Mouse (Mus musculus) CH12.LX (cell line): Measurements from ENCODE around the gene Brap. TPM values are rescaled to one million over a fixed set of nuclear protein-coding genes. Genes with fewer than 3 reads are reported as not detected.

Experiments used
- DNase-seq: peaks from one replicate; pipeline ENCODE4 v3.0.0-alpha.2; 2013; ENCODE audit errors: extremely low read depth
- H3K27ac ChIP-seq: 2 replicates; pipeline ENCODE4 v1.5.1; 2012; ENCODE audit warnings: low read depth, mild to moderate bottlenecking, control low read depth, moderate library complexity; ENCODE audit not compliant: insufficient read depth
- H3K27me3 ChIP-seq: replicated peaks from 2 replicates; pipeline ENCODE3; 2012; ENCODE audit warnings: inconsistent platforms
- H3K36me3 ChIP-seq, 2 experiments: replicated peaks in 1 of 2; 2 replicates each; pipeline versions ENCODE3 to v1.6.1; 2012; ENCODE audit warnings: inconsistent platforms in 1 of 2, low read length in 1 of 2, mild to moderate bottlenecking in 1 of 2, mixed read lengths in 1 of 2, moderate library complexity in 1 of 2; ENCODE audit not compliant: control insufficient read depth in 1 of 2, insufficient read depth in 1 of 2
- H3K4me1 ChIP-seq, 2 experiments: 2 replicates each; pipeline ENCODE4 v1.6.1; 2012; ENCODE audit warnings: inconsistent platforms in 1 of 2, moderate library complexity in 1 of 2; ENCODE audit not compliant: insufficient read depth in 2 of 2, control insufficient read depth in 1 of 2
- H3K4me2 ChIP-seq: 2 replicates; pipeline ENCODE4 v1.6.1; 2012; ENCODE audit warnings: low read depth, mild to moderate bottlenecking, control low read depth; ENCODE audit not compliant: poor library complexity, insufficient read depth, severe bottlenecking
- H3K4me3 ChIP-seq, 3 experiments: fragments of 150-350 bp in 1 of 3; sonication (generic) in 1 of 3; replicated peaks in 1 of 3; 2 replicates each; pipeline versions ENCODE3 to v1.5.1; 2011 to 2012; ENCODE audit warnings: low read depth in 2 of 3, low read length in 2 of 3, mild to moderate bottlenecking in 2 of 3, moderate library complexity in 2 of 3, control low read depth in 1 of 3, improper control_type of control experiment in 1 of 3, inconsistent platforms in 1 of 3, mixed read lengths in 1 of 3; ENCODE audit not compliant: poor library complexity in 1 of 3
- H3K79me2 ChIP-seq: replicated peaks from 2 replicates; pipeline ENCODE4 v1.6.1; 2012; ENCODE audit warnings: mild to moderate bottlenecking, moderate library complexity; ENCODE audit not compliant: control insufficient read depth, poor library complexity, insufficient read depth, severe bottlenecking; ENCODE audit errors: extremely low read depth
- H3K9ac ChIP-seq: 2 replicates; pipeline ENCODE4 v1.6.1; 2012; ENCODE audit warnings: low read depth, mild to moderate bottlenecking, control low read depth, moderate library complexity; ENCODE audit not compliant: insufficient read depth
- H3K9me3 ChIP-seq: replicated peaks from 2 replicates; pipeline ENCODE3; 2012; ENCODE audit warnings: low read length, inconsistent platforms, mixed read lengths
- BHLHE40 ChIP-seq: IDR thresholded peaks from 2 replicates; pipeline ENCODE4 v1.6.1; 2011; ENCODE audit warnings: mild to moderate bottlenecking, low read depth, low read length, improper control_type of control experiment
- CHD2 ChIP-seq: IDR thresholded peaks from 2 replicates; pipeline ENCODE4 v1.6.1; 2011; ENCODE audit warnings: low read length, improper control_type of control experiment
- ETS1 ChIP-seq: conservative IDR thresholded peaks from 2 replicates; pipeline ENCODE4 v1.6.1; 2012; ENCODE audit warnings: low read depth, mild to moderate bottlenecking, inconsistent platforms, low read length, improper control_type of control experiment, moderate library complexity
- HCFC1 ChIP-seq: IDR thresholded peaks from 2 replicates; pipeline ENCODE4 v1.6.1; 2012; ENCODE audit warnings: low read depth, mild to moderate bottlenecking, inconsistent platforms, low read length, improper control_type of control experiment
- IRF4 ChIP-seq: IDR thresholded peaks from 2 replicates; pipeline ENCODE4 v1.6.1; 2014; ENCODE audit warnings: low read depth, mild to moderate bottlenecking, inconsistent platforms, low read length, improper control_type of control experiment
- JUN ChIP-seq: IDR thresholded peaks from 2 replicates; pipeline ENCODE4 v1.6.1; 2011; ENCODE audit warnings: low read depth, mild to moderate bottlenecking, low read length, improper control_type of control experiment, moderate library complexity; ENCODE audit not compliant: insufficient read depth
- MAZ ChIP-seq: IDR thresholded peaks from 2 replicates; pipeline ENCODE4 v1.6.1; 2012; ENCODE audit warnings: low read depth, mild to moderate bottlenecking, inconsistent platforms, low read length, improper control_type of control experiment, moderate library complexity
- MXI1 ChIP-seq: IDR thresholded peaks from 2 replicates; pipeline ENCODE4 v1.6.1; 2011; ENCODE audit warnings: mild to moderate bottlenecking, low read depth, low read length, improper control_type of control experiment
- NELFE ChIP-seq: IDR thresholded peaks from 2 replicates; pipeline ENCODE4 v1.6.1; 2011; ENCODE audit warnings: low read depth, low read length, improper control_type of control experiment
- PAX5 ChIP-seq: IDR thresholded peaks from 2 replicates; pipeline ENCODE4 v1.6.1; 2012; ENCODE audit warnings: low read length, inconsistent platforms, mixed read lengths
- POLR2A ChIP-seq: IDR thresholded peaks from 2 replicates; pipeline ENCODE4 v1.6.1; 2011; ENCODE audit warnings: low read depth, mild to moderate bottlenecking, improper control_type of control experiment, low read length
- POLR2AphosphoS2 ChIP-seq: IDR thresholded peaks from 2 replicates; pipeline ENCODE4 v1.6.1; 2011; ENCODE audit warnings: low read depth, low read length, improper control_type of control experiment
- RCOR1 ChIP-seq: conservative IDR thresholded peaks from 2 replicates; pipeline ENCODE4 v1.6.1; 2012; ENCODE audit warnings: low read depth, mild to moderate bottlenecking, inconsistent platforms, low read length, improper control_type of control experiment
- ZMIZ1 ChIP-seq: IDR thresholded peaks from 2 replicates; pipeline ENCODE4 v1.6.1; 2012; ENCODE audit warnings: low read depth, mild to moderate bottlenecking, inconsistent platforms, low read length, improper control_type of control experiment
- ZNF384 ChIP-seq: IDR thresholded peaks from 2 replicates; pipeline ENCODE4 v1.6.1; 2012; ENCODE audit warnings: low read depth, low read length, improper control_type of control experiment, inconsistent platforms
- dilution Hi-C: fragments of 300-500 bp; cut with MboI; formaldehyde crosslinking; loops from 2 replicates; pipeline ENCODE4 v1.14.3; 2020; ENCODE audit warnings: low sequenced_read_pairs; ENCODE audit not compliant: extremely low pct_unique_long_range_greater_than_20kb, extremely low pct_ligation_motif_present
- in situ Hi-C: fragments of 300-500 bp; cut with MboI; formaldehyde crosslinking; loops from 3 replicates; pipeline ENCODE4 v1.14.3; 2019; ENCODE audit warnings: low sequenced_read_pairs, low pct_ligation_motif_present, low pct_unique_long_range_greater_than_20kb, mixed read lengths
- polyA plus RNA-seq: library from polyadenylated mRNA; unstranded; fragments of >175 nt; gene quantifications from 2 replicates; pipeline ENCODE4 v1.2.1, GENCODE M21; 2012; ENCODE audit warnings: low read depth; ENCODE audit not compliant: insufficient read length
- total RNA-seq, 2 experiments: library from RNA; depleted of rRNA; stranded (reverse); fragments of 300-350 nt in 1 of 2; fragments of >200 nt in 1 of 2; gene quantifications; 2 replicates each; pipeline ENCODE4 v1.2.3; 2012 to 2014

Gene Brap
- total and polyA plus RNA-seq, 3 experiments: 23.7 to 33.3 (median 29.8) TPM

- DNase-seq: no peak
- dilution Hi-C loops (no loop called here), in situ Hi-C loops (no loop called here)
- no peaks in the 10 kb centered on the region for H3K27me3 ChIP-seq
- H3K4me3 ChIP-seq: no peak overlapping the region
- H3K27ac ChIP-seq: no peak overlapping the region
- peaks cover 4 to 26% of the 10 kb centered on the region in 2 experiments for H3K36me3 ChIP-seq
- no peaks in the 10 kb centered on the region for H3K9me3 ChIP-seq
- H3K4me1 ChIP-seq: no peaks in the 10 kb centered on the region
- no peak overlapping the region for H3K9ac ChIP-seq
- TF ChIP-seq JUN (no peak), ZMIZ1 (no peak), ZNF384 (no peak), CHD2 (no peak), MAZ (no peak), POLR2AphosphoS2 (no peak), IRF4 (no peak), ETS1 (no peak), PAX5 (no peak), RCOR1 (no peak), MXI1 (no peak), POLR2A (no peak), NELFE (no peak), HCFC1 (no peak), BHLHE40 (no peak)
- peaks cover 8% of the 10 kb centered on the region; the same call in 1 of the 2 replicates for H3K79me2 ChIP-seq
- no peak overlapping the region for H3K4me2 ChIP-seq
Measured at GRCm38 (mm10) chr5:121736641-121737040, 76.3 kb downstream of the Brap start.

Other genes with a start within 250 kb of the Brap start
- gene Tmem116, start 208.7 kb upstream of the Brap start, total RNA-seq (2012; rRNA removed): 2.3 and 2.5 TPM in 2 replicates
- 0.97 and 1.3 TPM in 2 replicates for gene Tmem116, start 208.7 kb upstream of the Brap start, total RNA-seq (2014; rRNA removed)
- gene Tmem116, start 208.7 kb upstream of the Brap start, polyA plus RNA-seq: 2.5 and 3.2 TPM in 2 replicates
- 252 and 297 TPM in 2 replicates for gene Erp29, start 208.1 kb upstream of the Brap start, total RNA-seq (2012; rRNA removed)
- gene Erp29, start 208.1 kb upstream of the Brap start, total RNA-seq (2014; rRNA removed): 204 and 243 TPM in 2 replicates
- gene Erp29, start 208.1 kb upstream of the Brap start, polyA plus RNA-seq: 258 and 286 TPM in 2 replicates
- 0.04 TPM in 1 of 2 replicates, not detected in the other for gene Adam1b, start 157.1 kb upstream of the Brap start, total RNA-seq (2012; rRNA removed)
- gene Adam1b, start 157.1 kb upstream of the Brap start, total RNA-seq (2014; rRNA removed): not detected in 2 replicates
- gene Adam1b, start 157.1 kb upstream of the Brap start, polyA plus RNA-seq: 0.08 TPM in 1 of 2 replicates, not detected in the other
- 1.6 and 1.8 TPM in 2 replicates for gene Adam1a, start 115.1 kb upstream of the Brap start, total RNA-seq (2012; rRNA removed)
- gene Adam1a, start 115.1 kb upstream of the Brap start, total RNA-seq (2014; rRNA removed): 1.2 and 2.2 TPM in 2 replicates
- gene Adam1a, start 115.1 kb upstream of the Brap start, polyA plus RNA-seq: 1.3 TPM in 2 replicates
- 0.13 TPM in 1 of 2 replicates, not detected in the other for gene Gm42878, start 115.1 kb upstream of the Brap start, total RNA-seq (2012; rRNA removed)
- gene Gm42878, start 115.1 kb upstream of the Brap start, total RNA-seq (2014; rRNA removed): 0.58 and 1.0 TPM in 2 replicates
- not detected in 2 replicates for gene Gm42878, start 115.1 kb upstream of the Brap start, polyA plus RNA-seq
- 48.3 and 62.6 TPM in 2 replicates for gene Mapkapk5, start 114.7 kb upstream of the Brap start, total RNA-seq (2012; rRNA removed)
- 84.8 and 106 TPM in 2 replicates for gene Mapkapk5, start 114.7 kb upstream of the Brap start, total RNA-seq (2014; rRNA removed)
- gene Mapkapk5, start 114.7 kb upstream of the Brap start, polyA plus RNA-seq: 82.9 and 90.7 TPM in 2 replicates
- gene Aldh2, start 66.7 kb upstream of the Brap start, total RNA-seq (2012; rRNA removed): 56.2 and 73.9 TPM in 2 replicates
- 58.9 and 66.0 TPM in 2 replicates for gene Aldh2, start 66.7 kb upstream of the Brap start, total RNA-seq (2014; rRNA removed)
- 139 and 143 TPM in 2 replicates for gene Aldh2, start 66.7 kb upstream of the Brap start, polyA plus RNA-seq
- gene Acad12, start 41.6 kb upstream of the Brap start, total RNA-seq (2012; rRNA removed): 2.9 and 4.1 TPM in 2 replicates
- 2.3 and 3.0 TPM in 2 replicates for gene Acad12, start 41.6 kb upstream of the Brap start, total RNA-seq (2014; rRNA removed)
- 1.9 and 2.7 TPM in 2 replicates for gene Acad12, start 41.6 kb upstream of the Brap start, polyA plus RNA-seq
- 2.2 and 4.2 TPM in 2 replicates for gene Acad10, start within 50 bp of the Brap start, total RNA-seq (2012; rRNA removed)
- gene Acad10, start within 50 bp of the Brap start, total RNA-seq (2014; rRNA removed): 2.4 and 2.7 TPM in 2 replicates
- gene Acad10, start within 50 bp of the Brap start, polyA plus RNA-seq: 2.1 and 2.7 TPM in 2 replicates
- gene Atxn2, start 50.8 kb downstream of the Brap start, total RNA-seq (2012; rRNA removed): 8.3 and 8.5 TPM in 2 replicates
- gene Atxn2, start 50.8 kb downstream of the Brap start, total RNA-seq (2014; rRNA removed): 5.9 and 7.7 TPM in 2 replicates
- gene Atxn2, start 50.8 kb downstream of the Brap start, polyA plus RNA-seq: 40.5 and 58.4 TPM in 2 replicates
- gene Sh2b3, start 177.1 kb downstream of the Brap start, total RNA-seq (2012; rRNA removed): 27.8 and 35.4 TPM in 2 replicates
- gene Sh2b3, start 177.1 kb downstream of the Brap start, total RNA-seq (2014; rRNA removed): 21.3 and 22.8 TPM in 2 replicates
- 32.4 and 38.3 TPM in 2 replicates for gene Sh2b3, start 177.1 kb downstream of the Brap start, polyA plus RNA-seq
- gene Pheta1, start 188.4 kb downstream of the Brap start, total RNA-seq (2012; rRNA removed): 3.7 and 4.5 TPM in 2 replicates
- gene Pheta1, start 188.4 kb downstream of the Brap start, total RNA-seq (2014; rRNA removed): 1.8 and 2.0 TPM in 2 replicates
- gene Pheta1, start 188.4 kb downstream of the Brap start, polyA plus RNA-seq: 1.2 and 1.4 TPM in 2 replicates